Mouse (Mus musculus): ENCODE results near the gene Morf4l2.
"Not testable (repeated sequence)": the region's sequence is repeated elsewhere in the genome, so short reads cannot be mapped to it uniquely, and the experiment has no call there.

Gene Morf4l2

DNA sequence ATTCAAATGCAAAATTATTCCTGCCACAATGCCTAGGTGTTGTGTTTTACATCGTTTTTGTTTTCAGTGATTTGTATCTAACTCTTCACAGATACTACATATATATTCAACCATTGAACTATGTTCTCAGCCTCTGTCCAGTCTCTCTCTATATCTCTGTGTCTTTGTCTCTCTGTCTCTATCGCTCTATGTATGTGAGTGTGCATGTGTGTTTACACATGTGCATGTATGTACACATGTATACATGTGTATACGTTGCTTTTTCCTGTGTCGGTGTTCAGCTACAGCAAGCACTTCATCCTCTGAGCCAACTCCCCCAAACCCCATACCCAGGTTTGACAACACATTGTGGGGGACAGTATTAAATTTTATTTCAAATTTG lies 51.2 kb downstream of the Morf4l2 start:
- no peak for DNase-seq

GRCm38 (mm10) chrX:136691606-136692293 lies 51.7 kb downstream of the Morf4l2 start:
- not testable (repeated sequence) for DNase-seq

Data from right cerebral cortex, adult 18-20 months (tissue).